Mouse (Mus musculus) mesoderm, embryonic 11.5 days (tissue): Measurements from ENCODE around the gene AI987944.

Experiments
- DNase-seq: peaks from one replicate; pipeline ENCODE4 v3.0.0-alpha.2; 2012; ENCODE audit warnings: low read depth, low spot score

AI987944 gene

DNA sequence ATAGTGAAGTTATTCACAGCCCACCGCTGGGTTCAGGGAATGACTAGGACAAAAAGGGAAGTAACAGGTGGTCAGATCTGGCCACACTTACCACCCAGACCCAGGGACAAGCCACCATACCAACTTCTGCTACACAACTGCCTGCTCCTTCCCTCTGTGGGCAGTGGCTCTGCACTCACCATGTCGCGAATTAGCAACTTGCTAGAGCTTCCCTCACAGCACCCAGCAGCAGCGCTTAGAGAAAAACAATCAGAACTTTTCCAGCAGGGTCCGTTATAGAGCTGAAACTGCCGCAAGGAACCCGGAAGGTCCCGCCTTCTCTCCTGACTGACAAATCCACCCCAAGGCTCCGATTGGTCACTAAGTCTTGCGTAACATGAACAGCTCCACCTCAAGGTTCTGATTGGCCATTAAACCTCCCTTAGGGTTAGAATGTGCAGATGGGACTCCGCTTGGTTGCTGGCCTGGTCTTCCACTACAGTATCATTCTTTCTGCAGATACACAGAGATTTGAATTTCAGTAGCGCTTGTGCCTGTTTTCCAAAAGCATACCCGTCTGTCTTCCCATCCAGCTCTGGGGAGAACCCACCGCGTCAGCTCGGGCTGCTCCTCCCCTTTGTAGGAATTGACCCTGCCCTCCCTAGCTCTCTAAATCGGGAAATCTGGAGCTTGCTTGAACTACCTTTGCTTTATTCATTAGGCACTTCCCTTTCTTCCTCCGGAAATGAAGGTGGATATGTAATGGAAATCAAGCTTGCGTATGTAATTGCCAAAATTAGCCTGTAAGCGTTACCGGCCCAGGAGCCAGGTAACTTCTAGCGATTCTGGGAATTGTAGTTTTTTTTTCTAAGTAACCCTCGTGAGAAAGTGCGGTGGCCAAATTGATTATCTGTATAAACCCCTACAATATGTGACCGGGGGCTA, at the start of gene AI987944:
Gene AI987944 (minus strand): TSS at position 332 of the 924 bp plus-strand sequence.
- DNase-seq, result peak; percentile 92

DNA sequence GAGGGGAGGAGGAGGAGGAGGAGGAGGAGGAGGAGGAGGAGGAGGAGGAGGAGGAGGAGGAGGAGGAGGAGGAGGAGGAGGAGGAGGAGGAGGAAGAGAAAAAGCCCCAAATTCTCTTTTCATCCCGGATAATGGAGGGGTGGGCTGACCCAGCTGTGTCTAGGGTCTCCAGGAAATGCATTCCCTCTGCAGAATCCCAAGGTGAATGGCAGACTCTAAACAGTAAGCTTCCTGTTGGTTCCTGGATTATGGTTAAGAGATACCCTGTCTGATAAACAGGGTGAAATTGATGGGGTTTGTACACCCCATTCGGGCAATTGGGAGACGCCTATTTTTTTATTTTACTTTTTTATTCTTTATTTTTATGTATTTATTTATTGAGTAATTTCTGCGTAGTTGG, 951 bp upstream of the AI987944 start:
- DNase-seq, result no peak
